Mouse (Mus musculus) retina, adult 2 months (tissue): Measurements from ENCODE around the gene Slc2a10.

Experiments used
- DNase-seq: peaks from one replicate; pipeline ENCODE4 v3.0.0-alpha.2; 2012; ENCODE audit warnings: low read depth, low spot score

Gene Slc2a10

GRCm38 (mm10) chr2:165503259-165504203, at the start of gene Slc2a10:
Gene Slc2a10, plus strand, starts transcription at chr2:165503787.
- DNase-seq, result no peak

GRCm38 (mm10) chr2:165456710-165457109, 46.9 kb upstream of the Slc2a10 start:
- no peak for DNase-seq

- no peak for DNase-seq
Measured at GRCm38 (mm10) chr2:165458189-165458588, 45.4 kb upstream of the Slc2a10 start.

DNA sequence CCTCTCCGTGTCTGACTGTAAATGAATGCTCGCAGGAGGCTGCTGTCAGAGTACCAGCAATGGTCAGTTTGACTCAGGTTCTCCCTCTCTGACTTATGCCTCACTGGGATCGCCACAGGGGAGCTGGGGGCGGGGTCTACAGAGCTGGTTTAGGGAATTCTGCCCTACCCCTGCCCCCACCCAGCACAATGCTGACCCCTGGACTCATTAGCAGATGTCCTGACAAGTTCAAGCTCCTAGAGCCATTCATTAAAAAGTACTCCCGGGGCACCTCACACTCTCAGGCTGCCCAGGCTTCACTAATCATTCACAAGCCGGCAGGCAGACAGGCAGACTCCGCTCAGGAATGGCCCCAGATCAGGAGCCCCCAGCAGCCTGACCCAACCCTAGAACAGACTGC, 43.9 kb upstream of the Slc2a10 start:
- DNase-seq, result no peak

- no peak for DNase-seq
Measured at GRCm38 (mm10) chr2:165467824-165468452, 35.6 kb upstream of the Slc2a10 start.

DNA sequence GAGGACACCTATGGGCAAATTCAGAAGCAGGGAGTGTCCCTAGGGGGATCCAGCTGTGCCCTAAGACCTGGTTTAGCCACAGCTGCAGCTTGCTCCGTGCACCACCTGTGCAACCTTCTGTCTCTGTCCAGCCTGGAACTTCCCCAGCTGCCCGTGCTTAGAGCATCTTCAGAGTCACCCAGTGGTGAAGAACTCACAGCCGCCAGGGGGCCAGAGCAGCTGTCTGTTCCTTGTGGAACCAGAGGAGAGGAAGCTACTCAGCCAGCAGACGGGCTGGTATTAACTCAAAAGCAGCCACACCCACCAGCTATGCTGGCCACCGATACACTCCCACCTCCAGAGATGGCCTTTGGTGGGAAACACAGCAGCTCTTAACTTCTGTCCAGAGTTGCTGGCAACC, 33.4 kb upstream of the Slc2a10 start:
- DNase-seq, result no peak

GRCm38 (mm10) chr2:165471943-165472342, 31.6 kb upstream of the Slc2a10 start:
- DNase-seq, result no peak

- no peak for DNase-seq
Measured at GRCm38 (mm10) chr2:165473003-165473402, 30.6 kb upstream of the Slc2a10 start, which contains the start of gene Slc13a3. Gene Slc13a3, minus strand, starts transcription at chr2:165473230.

GRCm38 (mm10) chr2:165475412-165475811, 28.2 kb upstream of the Slc2a10 start:
- DNase-seq, result no peak

DNA sequence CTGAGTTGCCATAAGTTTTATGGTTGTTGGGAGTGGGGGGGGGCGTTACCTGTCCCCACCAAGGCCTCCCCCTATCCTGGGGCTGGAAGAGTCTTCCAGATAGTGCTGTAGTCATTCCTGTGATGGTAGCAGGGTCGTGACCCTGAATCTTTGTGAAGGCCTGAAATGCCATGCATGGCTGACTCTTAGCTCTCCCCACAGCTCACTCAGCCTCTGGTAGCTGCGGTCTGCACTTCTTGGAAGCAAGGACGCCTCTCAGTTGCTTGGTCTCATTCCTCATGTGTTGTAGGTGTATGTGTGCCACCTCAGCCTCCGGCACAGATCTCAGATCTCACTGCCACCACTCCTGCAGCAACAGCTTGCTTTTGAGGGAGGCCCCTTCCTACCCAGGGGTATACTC, 27.7 kb upstream of the Slc2a10 start:
- DNase-seq, result no peak

DNA sequence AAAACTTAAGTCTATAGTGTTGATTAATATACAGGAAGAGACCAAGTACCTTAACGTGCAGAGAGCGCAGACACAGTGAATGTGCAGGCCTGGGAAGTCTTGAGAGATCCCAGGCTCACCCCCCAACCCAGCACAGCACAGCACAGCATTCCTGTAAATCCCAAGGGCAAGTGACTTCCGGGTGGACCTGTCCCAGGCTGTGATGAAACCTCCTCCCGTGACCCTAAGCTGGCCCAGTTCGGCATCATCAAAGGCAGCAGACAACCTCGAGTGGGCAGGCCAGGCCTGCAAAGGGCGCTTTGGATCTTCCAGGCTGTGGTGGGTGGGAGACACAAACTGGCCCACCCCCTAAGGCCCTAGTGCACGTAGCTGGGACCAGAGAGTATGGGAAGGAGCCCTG, 21.6 kb upstream of the Slc2a10 start:
- DNase-seq, result no peak

- no peak for DNase-seq
Measured at GRCm38 (mm10) chr2:165484152-165484551, 19.4 kb upstream of the Slc2a10 start.

DNA sequence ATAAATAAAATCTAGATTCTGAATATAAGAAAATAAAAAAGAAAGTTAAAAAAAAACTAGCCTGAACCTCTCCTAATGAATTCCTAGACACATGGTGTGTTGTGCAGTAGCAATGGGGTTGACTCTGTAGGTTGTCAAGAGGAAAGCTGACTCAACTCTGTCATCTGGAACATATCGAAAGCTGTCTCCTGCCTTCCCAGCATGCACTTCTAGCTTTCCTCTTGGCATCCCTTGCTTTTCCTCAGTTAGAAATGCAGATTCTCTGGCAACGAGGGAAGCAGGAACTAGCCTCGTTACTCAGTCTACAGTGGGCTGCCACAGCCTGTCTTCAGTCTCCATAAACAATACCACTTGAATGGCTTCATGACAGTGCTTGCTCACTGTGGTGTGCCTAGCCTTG, 17.8 kb upstream of the Slc2a10 start:
- no peak for DNase-seq

- DNase-seq, result no peak
Measured at GRCm38 (mm10) chr2:165486401-165486800, 17.2 kb upstream of the Slc2a10 start.

GRCm38 (mm10) chr2:165486881-165487535, 16.6 kb upstream of the Slc2a10 start:
- DNase-seq, result peak; percentile 23

DNA sequence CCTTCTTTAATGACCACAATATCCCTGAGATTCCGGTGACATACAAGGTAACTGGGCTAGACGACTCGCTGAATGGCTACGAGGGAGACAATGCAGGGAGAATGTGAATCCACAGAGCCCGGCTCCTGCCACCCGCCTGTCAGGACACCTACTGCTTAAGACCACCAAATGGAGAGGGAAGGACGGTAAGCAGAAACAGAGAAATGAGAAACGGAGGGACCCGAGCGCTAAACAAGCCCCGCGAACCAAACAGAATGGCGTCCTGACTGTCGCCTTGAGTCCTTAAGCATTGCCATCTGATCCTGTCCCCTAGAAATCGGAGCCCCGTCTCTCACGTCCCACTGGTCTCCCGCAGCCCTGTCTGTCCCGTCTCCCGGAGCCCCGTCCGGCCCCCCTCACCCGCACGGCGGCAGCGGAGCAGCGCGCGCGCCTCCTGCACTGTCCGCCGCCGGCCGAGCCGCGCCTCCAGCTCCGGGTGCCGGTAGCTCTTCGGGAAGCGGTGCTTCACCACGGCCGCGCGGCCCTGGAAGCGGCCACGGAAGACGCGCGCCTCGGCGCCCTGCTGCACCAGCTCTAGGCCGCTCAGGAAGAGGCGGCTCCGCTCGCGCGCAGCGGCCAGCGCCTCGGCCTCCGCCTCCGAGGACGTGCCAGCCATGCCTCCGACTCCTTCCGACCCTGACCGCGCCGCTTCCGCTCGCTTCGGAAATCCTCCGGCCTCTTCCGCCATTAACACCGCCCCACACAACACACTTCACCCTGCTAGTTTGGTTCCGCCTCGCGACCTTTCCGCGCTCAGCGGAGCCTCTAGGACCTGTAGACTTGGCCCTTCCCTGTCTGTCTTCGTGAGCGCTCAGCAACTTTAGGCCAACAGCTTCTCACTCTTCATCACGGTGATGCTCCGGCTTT, 10.7 kb upstream of the Slc2a10 start, which contains the start of gene Trp53rka:
Gene Trp53rka, minus strand, starts transcription at position 677 of the 906 bp plus-strand sequence.
- DNase-seq, result peak; percentile 66

GRCm38 (mm10) chr2:165493587-165494210, 9.9 kb upstream of the Slc2a10 start:
- DNase-seq, result no peak

DNA sequence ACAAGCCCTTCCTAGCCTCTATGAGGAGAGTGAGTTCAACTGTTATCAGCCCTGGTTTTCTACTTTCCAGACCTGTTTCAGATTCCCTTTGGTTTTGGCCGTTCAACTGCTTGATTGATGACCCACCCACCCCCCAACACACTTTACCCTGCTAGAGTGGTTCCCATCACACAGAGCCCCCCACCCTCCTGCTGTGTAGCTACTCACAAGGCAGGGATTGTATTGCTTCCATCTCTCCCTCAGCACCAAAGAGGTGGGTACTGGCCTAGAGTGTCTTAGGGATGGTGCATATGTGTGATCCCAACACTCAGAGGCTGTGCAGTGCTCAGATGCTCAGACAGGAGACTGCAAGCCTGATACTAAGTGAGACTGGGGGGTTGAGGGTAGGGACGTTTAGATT, 9.1 kb upstream of the Slc2a10 start:
- DNase-seq, result no peak

DNA sequence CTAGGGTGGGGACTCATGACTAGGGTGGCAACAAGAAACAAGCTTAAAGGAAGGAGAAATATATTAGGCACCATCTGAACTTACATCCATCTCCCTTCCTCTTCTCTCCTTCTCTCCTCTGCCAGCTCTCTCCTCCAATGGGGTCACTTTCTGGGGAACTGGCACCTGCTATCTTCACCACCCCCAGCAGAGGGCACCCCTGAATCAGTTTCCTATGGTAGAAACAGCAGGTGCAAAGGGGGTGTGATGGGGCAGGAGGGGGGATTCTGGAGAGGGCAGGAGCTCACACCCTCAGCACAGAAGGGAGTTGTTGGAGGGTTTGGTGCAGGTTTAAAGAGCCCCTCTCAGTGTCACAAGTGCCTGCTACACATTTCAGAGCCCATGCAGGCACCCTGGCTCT, 7.3 kb upstream of the Slc2a10 start:
- DNase-seq, result no peak

DNA sequence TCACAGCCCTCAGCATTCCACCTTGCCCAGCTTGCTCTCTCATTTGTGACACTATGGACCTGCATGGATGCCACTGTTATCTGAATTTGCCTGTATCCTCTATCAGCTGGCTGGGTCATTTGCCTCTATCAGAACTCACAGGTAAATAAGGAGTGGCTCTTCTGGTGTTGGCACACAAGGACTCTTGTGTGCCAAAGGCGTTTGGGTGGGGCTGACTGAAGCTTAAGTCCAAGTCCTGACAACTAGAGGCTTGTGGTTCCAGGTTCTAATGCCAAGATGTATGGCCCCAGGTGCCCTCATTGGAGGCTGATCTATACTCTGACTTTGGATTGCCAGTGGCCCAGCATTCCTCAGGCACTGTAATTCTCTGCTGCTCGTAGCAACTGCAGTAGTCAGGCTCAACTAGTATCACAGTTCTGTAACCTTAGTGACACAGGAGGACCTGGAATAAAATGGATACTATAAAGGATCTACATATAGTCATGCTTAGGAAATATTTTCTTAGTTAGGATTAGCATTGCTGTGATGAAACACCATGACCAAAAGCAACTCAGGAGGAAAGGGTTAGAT, 5.8 kb upstream of the Slc2a10 start:
- DNase-seq, result no peak
